Mouse (Mus musculus): ENCODE measurements at regions not wholly inside any gene's neighbourhood (a gene's known extent, or its start where the extent isn't known, plus 50 kb on each side); places are given as distances from the start of the nearest gene placed in this dataset.

DNA sequence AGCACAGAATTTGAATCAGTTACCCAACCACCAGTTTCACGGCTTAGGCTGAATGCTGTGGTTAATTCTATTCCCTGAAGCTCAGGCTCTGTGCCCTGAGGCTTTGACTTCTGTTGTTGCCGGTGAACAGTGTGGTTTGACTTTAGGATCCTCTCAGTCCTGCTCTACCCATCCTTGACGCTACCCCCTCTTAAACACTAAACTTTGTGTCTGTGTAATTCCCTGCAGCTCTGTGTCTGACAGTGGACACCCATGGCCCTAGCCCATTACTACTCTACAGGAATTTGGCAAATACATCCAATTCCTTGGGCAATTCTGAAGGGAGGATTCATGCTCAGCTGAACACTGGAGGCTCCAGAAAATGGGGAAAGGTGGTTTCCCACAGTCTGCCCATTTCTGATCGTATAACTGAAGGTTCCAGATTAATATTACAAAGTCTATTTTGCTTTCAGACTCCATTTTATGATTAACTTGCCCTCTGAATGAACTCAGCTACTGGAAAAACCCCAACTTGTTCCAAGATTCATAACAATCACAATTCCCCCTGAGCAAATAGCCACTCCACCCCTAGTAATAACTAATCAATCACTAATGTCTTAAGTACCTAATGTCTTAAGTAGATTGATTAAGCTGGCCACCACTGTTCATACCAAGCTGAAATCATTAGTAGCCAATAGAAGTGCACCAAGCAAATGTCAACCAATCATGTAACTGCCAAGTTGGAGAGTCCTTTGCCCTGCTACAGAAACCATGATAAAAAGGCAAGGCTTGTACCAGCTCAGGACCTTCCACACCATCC lies 182.6 kb downstream of the Ice1 start:
- no peak for DNase-seq (ENCODE audit: low read depth, low spot score)

DNA sequence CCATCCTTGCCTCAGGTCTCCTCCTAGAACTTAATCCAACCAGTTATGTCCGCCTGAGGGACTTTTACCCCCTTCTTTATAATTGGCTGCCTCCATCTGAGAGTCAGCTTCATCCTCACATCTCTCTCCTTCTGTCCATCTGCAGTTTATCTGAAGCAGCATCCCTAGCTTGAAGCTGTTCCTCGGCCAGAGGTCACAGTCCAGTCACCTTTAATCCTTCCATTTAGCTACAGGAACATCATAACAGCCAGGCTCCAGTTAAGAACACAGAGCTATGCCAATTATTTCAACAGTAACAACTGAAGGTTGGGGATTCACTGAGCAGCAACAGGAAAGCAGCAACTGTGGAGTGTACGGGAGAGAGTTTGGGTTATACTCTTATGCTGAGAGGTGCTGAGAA lies 179.0 kb downstream of the Ice1 start:
- DNase-seq (ENCODE audit: low read depth, low spot score) = no peak

DNA sequence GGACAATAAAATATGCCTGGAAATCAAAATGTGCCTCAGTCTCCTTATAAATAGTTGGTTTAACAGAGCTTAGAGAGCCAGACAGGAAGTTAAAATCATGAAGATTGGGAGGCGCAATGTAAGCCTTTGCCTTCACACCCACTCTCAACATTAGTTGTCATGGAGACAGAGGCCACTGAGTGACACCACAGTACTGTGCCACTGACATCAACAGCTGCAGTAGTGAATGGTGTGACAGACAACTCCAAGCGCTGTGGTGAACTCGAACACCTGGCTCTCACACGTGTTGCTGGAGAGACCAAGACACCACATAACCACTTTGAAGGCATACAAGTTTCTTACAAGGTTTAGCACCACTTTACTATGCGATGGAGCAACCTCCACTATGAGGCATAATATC lies 172.4 kb downstream of the Ice1 start:
- peak; percentile 4 for DNase-seq (ENCODE audit: low read depth, low spot score)

DNA sequence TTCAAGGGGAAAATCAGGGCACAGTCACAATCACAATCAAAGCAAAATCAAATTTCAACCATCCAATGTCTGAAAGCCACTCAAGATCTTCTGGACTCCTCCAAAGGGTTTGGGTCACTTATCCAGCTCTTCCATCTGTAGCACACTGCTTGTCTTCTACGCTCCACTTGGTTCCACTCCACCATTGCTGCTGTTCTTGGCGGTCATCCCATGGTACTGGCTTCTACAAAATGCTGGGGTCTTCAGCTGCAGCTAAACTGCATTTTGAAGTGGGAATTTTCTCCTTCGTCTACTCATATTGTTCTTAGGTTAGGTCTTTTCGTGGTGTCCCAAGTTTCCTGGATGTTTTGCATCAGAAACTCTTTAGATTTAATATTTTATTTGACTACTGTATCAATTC lies 162.7 kb downstream of the Ice1 start:
- DNase-seq (ENCODE audit: low read depth, low spot score) = no peak

DNA sequence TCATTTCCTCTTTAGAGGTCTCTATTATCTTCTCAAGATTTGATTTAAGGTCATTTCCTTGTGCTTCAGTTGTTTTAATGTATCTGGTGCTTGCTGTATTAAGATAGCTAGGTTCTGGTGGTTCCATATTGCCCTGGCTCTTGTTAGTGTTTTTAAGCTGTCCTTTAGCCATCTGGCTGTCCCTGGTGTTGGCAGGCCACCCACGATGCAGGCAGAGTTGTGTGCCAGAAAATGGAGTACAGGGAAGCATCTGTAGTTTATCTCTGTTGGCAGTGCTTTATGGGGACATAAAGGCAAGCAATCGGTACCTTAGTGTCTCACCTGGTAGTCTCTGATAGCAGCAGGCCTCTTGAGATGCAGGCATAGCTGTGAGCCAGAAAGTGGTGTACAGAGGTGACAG lies 162.1 kb downstream of the Ice1 start:
- no peak for DNase-seq (ENCODE audit: low read depth, low spot score)

DNA sequence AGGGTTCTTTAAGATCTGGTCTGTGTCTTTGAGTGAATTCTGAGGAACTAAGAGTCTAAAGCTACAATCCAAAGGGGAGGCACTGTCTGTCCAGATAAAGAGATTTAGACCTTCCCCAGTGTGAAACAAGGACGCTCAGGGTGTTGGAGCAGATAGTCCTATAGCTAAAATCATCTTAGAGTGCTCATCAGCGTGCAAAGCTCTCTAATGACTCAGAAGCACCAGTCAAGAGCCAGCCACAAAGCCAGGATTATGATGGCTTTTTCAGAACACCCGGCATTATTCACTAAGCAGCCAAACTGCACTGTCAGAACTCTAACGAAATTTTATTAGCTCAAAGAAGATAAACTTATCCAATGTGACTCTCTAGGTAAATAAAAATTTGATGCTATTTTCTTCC lies 138.1 kb downstream of the Ice1 start:
- DNase-seq (ENCODE audit: low read depth, low spot score) = no peak
